Mouse (Mus musculus) liver, adult (tissue): ENCODE measurements around the gene Reln.

Source experiments
- GATA4 ChIP-seq: IDR thresholded peaks from 2 replicates; pipeline ENCODE4 v1.6.1; 2014; ENCODE audit warnings: mild to moderate bottlenecking, low read length; ENCODE audit not compliant: insufficient replicate concordance

Gene Reln

GRCm38 (mm10) chr5:21920310-21920709 lies 424.2 kb downstream of the Reln start:
- no peak for TF ChIP-seq GATA4

- TF ChIP-seq GATA4, result no peak
Observed at GRCm38 (mm10) chr5:21919281-21919780, 425.2 kb downstream of the Reln start.

- TF ChIP-seq GATA4, result no peak
Observed at GRCm38 (mm10) chr5:21915973-21916372, 428.5 kb downstream of the Reln start.

- no peak for TF ChIP-seq GATA4
Observed at GRCm38 (mm10) chr5:21914776-21915175, 429.7 kb downstream of the Reln start.

- no peak for TF ChIP-seq GATA4
Observed at GRCm38 (mm10) chr5:21912835-21913530, 431.5 kb downstream of the Reln start.

- no peak for TF ChIP-seq GATA4
Observed at GRCm38 (mm10) chr5:21910726-21911125, 433.8 kb downstream of the Reln start.

- no peak for TF ChIP-seq GATA4
Observed at GRCm38 (mm10) chr5:21909713-21910112, 434.8 kb downstream of the Reln start.

GRCm38 (mm10) chr5:21901411-21901810 lies 443.1 kb downstream of the Reln start:
- TF ChIP-seq GATA4, result no peak

- TF ChIP-seq GATA4, result no peak
Observed at GRCm38 (mm10) chr5:21900891-21901290, 443.6 kb downstream of the Reln start.

GRCm38 (mm10) chr5:21898875-21899274 lies 445.6 kb downstream of the Reln start:
- no peak for TF ChIP-seq GATA4

GRCm38 (mm10) chr5:21896586-21896985 lies 447.9 kb downstream of the Reln start:
- no peak for TF ChIP-seq GATA4

- TF ChIP-seq GATA4, result no peak
Observed at GRCm38 (mm10) chr5:21894168-21894567, 450.3 kb downstream of the Reln start.

- TF ChIP-seq GATA4, result no peak
Observed at GRCm38 (mm10) chr5:21866750-21867149, 477.8 kb downstream of the Reln start.

- no peak for TF ChIP-seq GATA4
Observed at GRCm38 (mm10) chr5:21866311-21866712, 478.2 kb downstream of the Reln start.

GRCm38 (mm10) chr5:21865346-21866107 lies 479.0 kb downstream of the Reln start, which contains the start of gene Slc26a5:
Gene Slc26a5, minus strand, starts transcription at chr5:21865604.
- TF ChIP-seq GATA4, result no peak

- TF ChIP-seq GATA4, result no peak
Observed at GRCm38 (mm10) chr5:21858653-21859052, 485.8 kb downstream of the Reln start.
